Mouse (Mus musculus) heart, embryonic 14.5 days (tissue): ENCODE data around the gene Adam15. TPM values are rescaled to one million over a fixed set of nuclear protein-coding genes. Genes with fewer than 3 reads are reported as not detected.

Source experiments
- ATAC-seq: fragments of 200-750 bp; cut with Nextera tagmentation; 2 replicates; pipeline ENCODE4 v1.8.0; 2017; ENCODE audit warnings: low read depth, moderate TSS enrichment; ENCODE audit not compliant: insufficient number of reproducible peaks, insufficient read depth, low FRiP score
- H3K27ac ChIP-seq, 2 experiments: fragments of 200-500 bp in 1 of 2; fragments of 300-500 bp in 1 of 2; sonication (generic) in 1 of 2; replicated peaks in 1 of 2; 2 replicates each; pipeline ENCODE4 v1.5.1; 2012 to 2014; ENCODE audit warnings: low read depth in 2 of 2, low read length in 2 of 2, control low read depth in 1 of 2, mild to moderate bottlenecking in 1 of 2, mixed read lengths in 1 of 2; ENCODE audit not compliant: control insufficient read depth in 1 of 2, insufficient read depth in 1 of 2
- H3K27me3 ChIP-seq: fragments of 300-500 bp; sonication (generic); 2 replicates; pipeline ENCODE4 v1.6.1; 2014; ENCODE audit warnings: mild to moderate bottlenecking, low read length, control low read depth; ENCODE audit not compliant: control insufficient read depth, insufficient read depth
- H3K36me3 ChIP-seq: fragments of 300-500 bp; sonication (generic); 2 replicates; pipeline ENCODE4 v1.6.1; 2014; ENCODE audit warnings: mild to moderate bottlenecking, control low read depth, low read length, mixed read lengths; ENCODE audit not compliant: control insufficient read depth, insufficient read depth
- H3K4me1 ChIP-seq, 2 experiments: fragments of 200-500 bp in 1 of 2; fragments of 300-500 bp in 1 of 2; sonication (generic) in 1 of 2; 2 replicates each; pipeline ENCODE4 v1.6.1; 2012 to 2014; ENCODE audit warnings: low read length in 2 of 2, control low read depth in 1 of 2, mixed read lengths in 1 of 2; ENCODE audit not compliant: control insufficient read depth in 2 of 2, insufficient read depth in 2 of 2
- H3K4me2 ChIP-seq: fragments of 300-500 bp; sonication (generic); 2 replicates; pipeline ENCODE4 v1.6.1; 2014; ENCODE audit warnings: mild to moderate bottlenecking, low read length
- H3K4me3 ChIP-seq, 2 experiments: fragments of 200-500 bp in 1 of 2; fragments of 300-500 bp in 1 of 2; sonication (generic) in 1 of 2; 2 replicates each; pipeline ENCODE4 v1.5.1; 2012 to 2014; ENCODE audit warnings: low read length in 2 of 2, mild to moderate bottlenecking in 2 of 2, control low read depth in 1 of 2, low read depth in 1 of 2, moderate library complexity in 1 of 2; ENCODE audit not compliant: control insufficient read depth in 1 of 2, insufficient read depth in 1 of 2
- H3K9ac ChIP-seq: fragments of 300-500 bp; sonication (generic); 2 replicates; pipeline ENCODE4 v1.6.1; 2014; ENCODE audit warnings: mild to moderate bottlenecking, low read length
- H3K9me3 ChIP-seq: fragments of 300-500 bp; sonication (generic); 2 replicates; pipeline ENCODE4 v1.6.1; 2016; ENCODE audit warnings: low read length, control low read depth; ENCODE audit not compliant: control insufficient read depth
- WGBS: fragments of 180-500 bp; shearing (Covaris S2); extraction: QIAGEN DNeasy Blood & Tissue Kit; methylation state at CpG from one replicate; pipeline ENCODE4 v1.1.7; 2014; 5-methylcytosine and 5-hydroxymethylcytosine counted together
- polyA plus RNA-seq: library from polyadenylated mRNA; unstranded; fragments of >200 nt; fragmentation: Nextera tagmentation; extraction: Ambion mirVana; gene quantifications from 2 replicates; pipeline ENCODE4 v1.2.1, GENCODE M21; 2014

The Adam15 gene
- polyA plus RNA-seq, 1 experiment from 2014 or later: 31.0 TPM

- Histone ChIP-seq H3K27me3 (peaks cover 15% of the 10 kb centered on the region), H3K27ac (no peak overlapping the region), H3K9ac (no peak overlapping the region), H3K4me3 (no peak overlapping the region), H3K4me2 (no peak overlapping the region), H3K36me3 (peaks cover 33% of the 10 kb centered on the region), H3K9me3 (no peaks in the 10 kb centered on the region), H3K4me1 (peaks cover 5 to 16% of the 10 kb centered on the region in 2 experiments; a peak in 2 of 4 replicates)
- WGBS: 78% methylated on average over 10 of the region's 10 CpGs
- no peak for ATAC-seq
Observed at GRCm38 (mm10) chr3:89346815-89347540, 2.8 kb downstream of the Adam15 start.

GRCm38 (mm10) chr3:89343279-89343678 is 6.5 kb downstream of the Adam15 start:
- no peak for ATAC-seq
- Histone ChIP-seq H3K27me3 (peaks cover under 1% of the 10 kb centered on the region; the same call in 1 of the 2 replicates), H3K27ac (no peak overlapping the region), H3K4me2 (no peak overlapping the region), H3K9me3 (no peaks in the 10 kb centered on the region), H3K4me3 (no peak overlapping the region), H3K9ac (no peak overlapping the region), H3K36me3 (peaks cover 34% of the 10 kb centered on the region), H3K4me1 (peaks cover 1 to 3% of the 10 kb centered on the region in 2 experiments; a peak in 2 of 4 replicates)
- 77% methylated on average over 7 of the region's 7 CpGs for WGBS

DNA sequence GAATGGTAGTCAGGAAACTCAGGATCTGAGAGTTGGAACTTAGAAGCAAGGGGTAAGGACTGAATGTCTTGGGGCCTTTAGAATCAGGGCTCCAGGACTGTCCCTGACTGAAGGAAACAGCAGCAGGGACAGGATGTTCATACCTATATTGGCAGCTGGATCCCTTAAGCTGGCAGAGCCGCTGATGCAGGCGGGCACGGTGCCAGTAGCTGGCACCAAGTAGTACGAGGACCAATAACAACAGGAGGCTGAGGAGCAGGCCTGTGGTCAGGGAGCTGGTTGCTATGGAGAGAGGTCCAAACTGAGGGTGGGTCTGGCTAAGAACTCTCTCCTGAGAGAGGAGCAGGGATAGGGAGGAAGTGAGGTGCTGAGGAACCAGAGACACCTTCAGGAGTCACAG is 8.0 kb downstream of the Adam15 start:
- H3K4me2 ChIP-seq: no peak overlapping the region
- H3K9me3 ChIP-seq: no peaks in the 10 kb centered on the region
- peaks cover 34% of the 10 kb centered on the region for H3K36me3 ChIP-seq
- no peak overlapping the region for H3K4me3 ChIP-seq
- no peak for ATAC-seq
- no peaks in the 10 kb centered on the region for H3K27me3 ChIP-seq
- H3K27ac ChIP-seq: no peak overlapping the region
- no peak overlapping the region for H3K9ac ChIP-seq
- H3K4me1 ChIP-seq: peaks cover 3 to 4% of the 10 kb centered on the region in 2 experiments; a peak in 3 of 4 replicates
- WGBS: 82% methylated on average over 4 of the region's 4 CpGs

- peaks cover 33% of the 10 kb centered on the region for H3K36me3 ChIP-seq
- 7% methylated on average over 11 of the region's 11 CpGs for WGBS
- H3K27ac ChIP-seq: no peak overlapping the region
Observed at GRCm38 (mm10) chr3:89340465-89340864, 9.3 kb downstream of the Adam15 start.

GRCm38 (mm10) chr3:89339416-89339815 is 10.4 kb downstream of the Adam15 start:
- 22% methylated on average over 8 of the region's 8 CpGs for WGBS
- H3K27ac ChIP-seq: no peak overlapping the region
- ATAC-seq: no peak

More at GRCm38 (mm10) chr3:89340465-89340864, 9.3 kb downstream of the Adam15 start:
- Histone ChIP-seq H3K4me3 (0 out of 4 replicates have a peak overlapping the region, but pooled peaks of 1 of the 2 experiments have one; percentile 8), H3K4me1 (peaks cover 8 to 9% of the 10 kb centered on the region in 2 experiments; a peak in 3 of 4 replicates), H3K9ac (no peak overlapping the region), H3K27me3 (no peaks in the 10 kb centered on the region), H3K4me2 (peak overlapping the region; percentile 51), H3K9me3 (no peaks in the 10 kb centered on the region)
- no peak for ATAC-seq

DNA sequence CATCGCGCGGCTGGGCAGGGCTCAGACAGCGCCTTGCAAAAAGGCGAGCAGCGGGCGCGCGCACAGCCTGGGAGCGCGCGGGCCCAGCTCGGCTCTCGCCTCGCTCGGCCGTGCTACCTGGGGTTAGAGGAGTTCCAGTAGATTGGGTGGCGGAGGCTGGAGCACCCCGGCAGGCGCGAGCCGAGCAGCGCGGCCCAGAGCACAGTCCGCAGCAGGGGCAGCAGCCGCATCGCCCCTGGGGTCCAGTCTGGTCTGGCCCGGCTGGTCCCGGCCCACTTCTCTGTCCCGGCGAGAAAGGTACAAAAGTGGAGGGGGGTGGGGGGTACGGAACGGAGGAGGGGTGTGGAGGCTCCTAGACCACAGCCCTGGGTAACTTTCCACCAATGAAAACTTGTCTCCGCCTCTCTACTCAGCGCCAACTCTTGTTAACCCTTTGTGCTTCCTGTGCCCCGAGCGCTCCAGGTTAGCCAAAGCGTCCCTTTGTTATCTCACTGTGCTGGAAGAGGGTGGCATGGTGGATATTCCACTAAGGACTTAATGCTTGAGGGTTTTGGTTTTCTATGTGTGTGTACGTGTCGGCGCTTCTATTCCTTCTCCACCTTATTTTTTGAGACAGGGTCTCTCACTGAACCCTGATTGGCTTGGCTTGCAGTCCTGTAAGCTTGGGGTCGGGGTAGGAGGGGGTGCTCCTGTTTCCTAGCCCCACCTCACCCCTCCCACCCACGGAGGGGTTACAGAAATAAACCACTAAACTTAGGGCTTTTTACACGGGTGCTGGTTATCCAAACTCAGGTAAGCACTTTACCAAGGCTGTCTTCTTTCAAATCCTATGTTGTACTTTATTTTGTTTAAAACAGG is 11.8 kb downstream of the Adam15 start, which contains the start of gene Efna4:
TSS of gene Efna4 (minus strand) at position 308 of the 858 bp plus-strand sequence.
- peak; percentile 65 for ATAC-seq
- peak within 1 kb of the TSS; percentile 85 to 92 for H3K4me3 ChIP-seq

More at GRCm38 (mm10) chr3:89339416-89339815, 10.4 kb downstream of the Adam15 start:
- Histone ChIP-seq H3K9ac (no peak overlapping the region), H3K4me2 (no peak overlapping the region), H3K4me1 (peaks cover 8 to 9% of the 10 kb centered on the region in 2 experiments; a peak in 3 of 4 replicates), H3K36me3 (peaks cover 29% of the 10 kb centered on the region), H3K27me3 (no peaks in the 10 kb centered on the region), H3K4me3 (no peak overlapping the region), H3K9me3 (no peaks in the 10 kb centered on the region)

GRCm38 (mm10) chr3:89337062-89337720 is 12.6 kb downstream of the Adam15 start:
- Histone ChIP-seq H3K4me3 (peak overlapping the region; percentile 85 to 92), H3K4me2 (peak overlapping the region; percentile 91), H3K9me3 (no peaks in the 10 kb centered on the region), H3K4me1 (peaks cover 8 to 9% of the 10 kb centered on the region in 2 experiments; a peak in 3 of 4 replicates), H3K27ac (peak overlapping the region; percentile 42 to 79), H3K9ac (peak overlapping the region; percentile 92), H3K36me3 (peaks cover 25% of the 10 kb centered on the region), H3K27me3 (no peaks in the 10 kb centered on the region)
- no peak for ATAC-seq
- under 1% methylated on average over 19 of the region's 21 CpGs for WGBS

More for the DNA sequence above, 11.8 kb downstream of the Adam15 start, which contains the start of gene Efna4:
- Histone ChIP-seq H3K36me3 (peaks cover 30% of the 10 kb centered on the region), H3K9me3 (no peaks in the 10 kb centered on the region), H3K9ac (peak within 1 kb of the TSS; percentile 92), H3K27me3 (no peaks in the 10 kb centered on the region), H3K4me1 (peaks cover 8 to 9% of the 10 kb centered on the region in 2 experiments; a peak in 3 of 4 replicates), H3K4me2 (peak within 1 kb of the TSS; percentile 91), H3K27ac (peak within 1 kb of the TSS; percentile 42 to 79)
- under 1% methylated on average over 44 of the region's 44 CpGs for WGBS
